In genomic region chr17:12131171-12131570, GRCm38 (mm10) we compare ENCODE assay signal across 13 mouse cellular contexts. TPM values are rescaled to one million over a fixed set of nuclear protein-coding genes. Genes with fewer than 3 reads are reported as not detected.
A peak's percentile ranks its signal among the peaks of the same experiment; 100 is the strongest.
DNase-seq lines count a peak whose midpoint lies in the region; ATAC-seq lines count a peak whose summit lies in the region.
"Had no signal": no experiment of that assay in that cellular context is flagged by ENCODE, and none has a peak within 500 bp of the region (broad histone marks: within the 10 kb centered on the region; RNA-seq: fewer than 3 reads in every experiment).

No protein-coding gene starts in this region.

- peak; percentile 28 for DNase-seq in cerebellum, adult 9-10 months
- peak; percentile 17 to 37 for DNase-seq in kidney, postnatal 36 days
- no peak for DNase-seq in kidney, postnatal 10 days
- DNase-seq in adrenal gland, postnatal 36 days = peak; percentile 26 to 35
- peak; percentile 66 for DNase-seq in lung, postnatal 10 days
- no peak for DNase-seq in embryo, embryonic 10 days (ENCODE audit: low spot score)
- DNase-seq in thymus, postnatal 25 days = no peak
- DNase-seq: embryo, embryonic 11 days; gastrocnemius, postnatal 36 days; right cerebral cortex, adult 18-20 months; spleen, adult 18-20 months had no signal

- ATAC-seq in cerebellum, adult (ENCODE audit: insufficient number of reproducible peaks, low FRiP score, low TSS enrichment) = no peak
- ATAC-seq: intestine, embryonic 16.5 days had no signal

RNA-seq across cellular contexts. Expression of gene Agpat4, which starts 12.7 kb away (rescaled TPM):
- 10 to 100 TPM; 40.7 to 66.7 TPM for total RNA-seq in adrenal gland, postnatal 36 days (2021)

Comparison
In these comparisons a context has a peak if more than half of its experiments do, and no peak if none do; other contexts are left out.
1. DNase-seq: peak in cerebellum, adult 9-10 months (single experiment), kidney, postnatal 36 days (2 of 2), adrenal gland, postnatal 36 days (2 of 2) and lung, postnatal 10 days (single experiment); none in kidney, postnatal 10 days (single experiment), embryo, embryonic 10 days (single experiment) and thymus, postnatal 25 days (single experiment).